Mouse (Mus musculus) heart, adult 2 months (tissue): ENCODE data around the gene Tpo.

Source experiments
- CTCF ChIP-seq: fragments of 200-600 bp; IDR thresholded peaks from 2 replicates; pipeline ENCODE4 v1.8.1; 2022; ENCODE audit warnings: antibody characterized with exemption, mild to moderate bottlenecking, moderate library complexity
- POLR2A ChIP-seq: fragments of 200-500 bp; IDR thresholded peaks from 2 replicates; pipeline ENCODE4 v1.6.1; 2011; ENCODE audit warnings: mild to moderate bottlenecking, low read depth, low read length, control low read depth; ENCODE audit not compliant: insufficient read depth

DNA sequence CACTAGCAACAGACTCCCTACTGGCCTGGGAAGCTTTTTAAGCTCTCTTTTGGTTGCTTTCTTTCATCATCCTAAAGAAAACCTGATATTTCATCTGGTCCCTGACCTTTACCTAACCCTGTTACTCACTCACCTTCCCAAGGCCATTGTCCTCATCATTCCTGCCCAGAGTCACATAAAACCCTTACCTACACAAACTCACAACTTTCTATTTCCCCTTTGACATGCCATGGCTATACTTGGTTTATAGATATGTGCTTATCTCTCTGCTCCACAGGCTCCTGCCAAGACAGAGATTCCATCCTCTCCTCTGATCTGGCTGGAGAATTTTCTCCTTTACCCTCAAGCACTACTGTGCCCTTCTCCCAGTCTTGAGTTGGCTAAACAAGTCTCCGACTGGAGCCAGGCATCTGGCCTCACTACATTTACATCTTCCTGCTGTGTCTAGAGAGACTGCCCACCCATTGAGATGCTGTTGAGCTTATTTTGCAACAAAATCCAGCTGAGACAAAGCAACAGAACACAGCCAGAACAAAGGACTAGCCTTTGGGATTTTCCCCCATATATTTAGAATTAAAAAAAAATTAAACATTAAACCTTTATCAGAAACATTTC, 70.8 kb downstream of the Tpo start:
- TF ChIP-seq CTCF (no peak), POLR2A (no peak)
